Mouse (Mus musculus) midbrain, embryonic 15.5 days (tissue): Measurements from ENCODE around the gene Pakap. TPM values are rescaled to one million over a fixed set of nuclear protein-coding genes. Genes with fewer than 3 reads are reported as not detected.

Experiments used
- ATAC-seq: fragments of 200-750 bp; cut with Nextera tagmentation; replicated peaks from 2 replicates; pipeline ENCODE4 v1.8.0; 2017; ENCODE audit warnings: moderate TSS enrichment
- H3K27ac ChIP-seq: fragments of 300-500 bp; sonication (generic); 2 replicates; pipeline ENCODE4 v1.5.1; 2015; ENCODE audit warnings: mild to moderate bottlenecking, inconsistent platforms
- H3K27me3 ChIP-seq: fragments of 300-500 bp; sonication (generic); replicated peaks from 2 replicates; pipeline ENCODE4 v1.6.1; 2015; ENCODE audit warnings: inconsistent platforms
- H3K36me3 ChIP-seq: fragments of 300-500 bp; sonication (generic); replicated peaks from 2 replicates; pipeline ENCODE4 v1.6.1; 2015; ENCODE audit warnings: inconsistent platforms
- H3K4me1 ChIP-seq: fragments of 300-500 bp; sonication (generic); 2 replicates; pipeline ENCODE4 v1.6.1; 2015; ENCODE audit warnings: inconsistent platforms
- H3K4me2 ChIP-seq: fragments of 300-500 bp; sonication (generic); 2 replicates; pipeline ENCODE4 v1.6.1; 2015; ENCODE audit warnings: inconsistent platforms, mild to moderate bottlenecking, moderate library complexity
- H3K4me3 ChIP-seq: fragments of 300-500 bp; sonication (generic); 2 replicates; pipeline ENCODE4 v1.5.1; 2015; ENCODE audit warnings: mild to moderate bottlenecking, inconsistent platforms
- H3K9ac ChIP-seq: fragments of 300-500 bp; sonication (generic); 2 replicates; pipeline ENCODE4 v1.6.1; 2015; ENCODE audit warnings: mild to moderate bottlenecking, inconsistent platforms
- H3K9me3 ChIP-seq: fragments of 300-500 bp; sonication (generic); 2 replicates; pipeline ENCODE4 v1.6.1; 2016; ENCODE audit warnings: inconsistent platforms
- WGBS: fragments of 180-500 bp; shearing (Covaris S2); methylation state at CpG from one replicate; pipeline ENCODE4 v1.1.7; 2015; ENCODE audit warnings: mixed read lengths; 5-methylcytosine and 5-hydroxymethylcytosine counted together
- polyA plus RNA-seq: library from polyadenylated mRNA; unstranded; fragments of >200 nt; fragmentation: Nextera tagmentation; extraction: Ambion mirVana; gene quantifications from 2 replicates; pipeline ENCODE4 v1.2.1, GENCODE M21; 2015

Pakap gene
- polyA plus RNA-seq = 10.9 and 11.3 TPM in 2 replicates

DNA sequence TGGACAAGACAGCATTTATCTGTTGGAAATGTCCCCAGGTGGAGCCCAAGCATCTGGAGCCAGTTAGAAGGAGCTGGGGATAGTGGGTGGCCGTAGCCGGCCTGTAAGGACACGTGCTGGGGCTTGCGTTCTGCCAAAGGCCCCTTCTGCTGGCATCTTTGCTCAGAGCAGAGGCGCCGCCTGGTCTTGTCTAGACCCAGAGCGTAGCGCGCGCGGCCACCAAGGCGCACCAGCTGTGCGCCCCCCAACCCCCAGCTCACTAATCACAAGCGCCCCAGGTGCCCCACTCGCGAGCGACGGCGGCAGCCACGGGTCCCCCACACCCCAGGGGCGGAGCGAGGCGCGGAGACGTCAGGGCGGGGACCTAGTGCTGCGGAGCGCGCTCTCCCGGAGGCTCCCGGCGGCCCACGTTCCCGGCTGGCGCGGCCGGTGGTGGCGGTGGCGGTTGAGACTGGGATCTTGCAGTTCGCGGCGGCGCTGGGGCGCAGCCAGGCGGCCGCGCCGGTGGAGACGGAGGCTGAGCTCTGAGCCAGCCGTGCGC lies at the start of gene Pakap:
Gene Pakap, plus strand, starts transcription at position 514 of the 541 bp plus-strand sequence.
- Histone ChIP-seq H3K4me3 (peak within 1 kb of the TSS; percentile 57), H3K9me3 (no peaks in the 10 kb centered on the region), H3K9ac (peak within 1 kb of the TSS; percentile 76), H3K27me3 (peaks cover 5% of the 10 kb centered on the region; the same call in 1 of the 2 replicates), H3K4me1 (peaks cover 6% of the 10 kb centered on the region), H3K27ac (peak within 1 kb of the TSS; percentile 81), H3K4me2 (peak within 1 kb of the TSS; percentile 84), H3K36me3 (no peaks in the 10 kb centered on the region)
- peak; percentile 93 for ATAC-seq
- WGBS = under 1% methylated on average over 49 of the region's 51 CpGs

DNA sequence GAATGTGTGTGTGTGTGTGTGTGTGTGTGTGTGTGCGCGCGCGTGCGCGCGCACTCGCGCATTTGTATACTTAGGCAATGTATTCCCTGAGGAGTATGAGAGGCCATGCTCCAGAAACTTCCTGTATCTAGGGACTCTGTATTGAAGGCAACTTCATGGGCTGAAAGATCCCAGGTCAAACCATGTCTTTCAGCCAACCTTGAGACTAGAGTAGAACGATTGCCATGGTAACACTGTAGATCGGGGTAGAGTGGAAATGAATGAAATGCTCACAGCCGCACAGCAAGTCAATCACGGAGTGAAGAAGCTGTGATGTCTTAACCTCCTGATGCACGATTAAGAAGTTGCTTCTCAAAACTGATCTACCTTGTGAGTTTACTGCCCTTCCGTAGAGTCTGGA lies 44.5 kb upstream of the Pakap start:
- WGBS = 92% methylated on average over 15 of the region's 15 CpGs
- H3K4me2 ChIP-seq = no peak overlapping the region
- H3K27me3 ChIP-seq = no peaks in the 10 kb centered on the region
- no peak overlapping the region for H3K27ac ChIP-seq
- H3K9ac ChIP-seq = no peak overlapping the region
- no peaks in the 10 kb centered on the region for H3K9me3 ChIP-seq
- H3K4me1 ChIP-seq = no peaks in the 10 kb centered on the region
- no peak for ATAC-seq
- no peaks in the 10 kb centered on the region for H3K36me3 ChIP-seq
- no peak overlapping the region for H3K4me3 ChIP-seq

DNA sequence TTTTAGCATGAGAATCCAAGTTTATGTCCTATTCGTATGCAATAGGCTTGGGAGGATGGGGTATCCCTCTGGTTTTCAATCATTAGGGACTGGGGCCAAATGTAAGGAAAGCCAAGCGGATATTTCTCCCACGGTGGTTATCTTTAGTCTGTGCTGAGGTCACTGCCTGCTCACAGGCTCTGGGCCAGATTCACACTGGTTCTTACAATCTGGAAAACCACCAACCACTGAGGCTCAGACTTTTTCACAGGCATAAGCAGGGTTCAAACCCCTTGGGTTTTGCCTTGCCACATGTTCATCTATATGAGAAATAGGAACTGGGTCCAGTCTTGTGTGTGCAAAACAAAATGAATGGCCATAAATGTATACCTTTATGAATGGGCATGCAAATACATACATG lies 43.5 kb upstream of the Pakap start:
- Histone ChIP-seq H3K27ac (no peak overlapping the region), H3K9ac (no peak overlapping the region), H3K4me3 (no peak overlapping the region), H3K4me2 (no peak overlapping the region), H3K27me3 (no peaks in the 10 kb centered on the region), H3K9me3 (no peaks in the 10 kb centered on the region), H3K4me1 (no peaks in the 10 kb centered on the region), H3K36me3 (no peaks in the 10 kb centered on the region)
- no peak for ATAC-seq
- 79% methylated on average over 3 of the region's 3 CpGs for WGBS

DNA sequence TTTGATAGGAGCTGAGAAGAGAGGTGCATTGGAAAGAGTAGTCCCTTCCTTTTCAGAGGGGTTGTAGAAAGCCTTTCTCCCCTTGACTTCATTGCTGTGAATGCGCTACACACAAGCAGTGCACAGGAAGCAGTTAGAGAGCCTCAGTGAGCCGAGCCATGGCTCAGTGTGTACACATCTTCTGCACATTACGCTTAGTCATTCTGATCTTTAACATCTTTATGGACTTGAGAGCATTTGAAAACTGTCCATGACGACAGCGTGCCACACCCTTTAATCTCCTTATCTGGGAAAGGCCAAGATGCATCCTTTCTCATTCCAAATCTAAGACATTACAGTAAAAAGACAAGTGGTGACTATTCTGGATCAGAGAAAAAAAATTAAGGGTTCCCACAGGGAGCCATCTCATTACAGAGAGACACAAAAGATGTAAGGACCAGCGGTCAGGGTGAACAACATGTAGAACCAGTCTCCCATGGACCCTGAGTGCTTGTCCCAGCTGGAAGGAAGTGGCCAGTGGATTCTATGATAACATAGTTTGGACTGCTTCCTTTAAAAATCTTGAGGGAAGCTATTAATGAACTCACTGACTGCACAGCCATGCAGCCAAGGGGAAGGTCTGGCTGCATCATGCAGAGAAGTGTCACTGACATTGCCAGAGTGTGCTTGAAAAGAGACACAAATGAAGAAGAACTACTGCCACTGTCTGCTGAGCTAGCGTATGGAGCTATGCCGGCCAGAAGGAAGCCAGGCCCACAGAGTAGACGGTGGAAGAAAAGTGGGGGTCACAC lies 42.6 kb upstream of the Pakap start:
- ATAC-seq = no peak
- Histone ChIP-seq H3K27ac (no peak overlapping the region), H3K4me1 (no peaks in the 10 kb centered on the region), H3K4me3 (no peak overlapping the region), H3K4me2 (no peak overlapping the region), H3K9ac (no peak overlapping the region), H3K27me3 (no peaks in the 10 kb centered on the region), H3K9me3 (no peaks in the 10 kb centered on the region), H3K36me3 (no peaks in the 10 kb centered on the region)
- WGBS = 80% methylated on average over 9 of the region's 9 CpGs

DNA sequence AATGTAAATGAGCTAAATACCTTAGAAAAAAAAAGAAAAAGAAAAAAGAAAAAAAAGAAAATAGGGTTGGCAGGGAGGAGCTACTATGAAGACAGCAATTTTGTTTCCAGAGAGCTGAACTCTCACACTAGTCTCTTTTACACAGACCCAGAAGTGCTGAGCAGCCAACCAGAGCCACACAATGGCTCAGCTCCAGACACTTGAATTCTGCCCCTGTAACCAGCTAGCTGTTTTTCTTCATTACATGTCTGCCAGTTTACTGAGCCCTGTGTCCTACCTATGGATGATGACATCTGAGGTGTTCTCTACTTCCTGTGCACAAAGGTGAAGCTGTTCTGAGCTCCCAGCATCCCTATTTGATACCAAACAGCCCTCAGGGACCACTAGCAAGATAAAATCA lies 39.7 kb upstream of the Pakap start:
- ATAC-seq = no peak
- H3K9ac ChIP-seq = no peak overlapping the region
- H3K27me3 ChIP-seq = no peaks in the 10 kb centered on the region
- H3K9me3 ChIP-seq = no peaks in the 10 kb centered on the region
- H3K4me2 ChIP-seq = no peak overlapping the region
- no peaks in the 10 kb centered on the region for H3K4me1 ChIP-seq
- H3K4me3 ChIP-seq = no peak overlapping the region
- no peak overlapping the region for H3K27ac ChIP-seq
- no peaks in the 10 kb centered on the region for H3K36me3 ChIP-seq

DNA sequence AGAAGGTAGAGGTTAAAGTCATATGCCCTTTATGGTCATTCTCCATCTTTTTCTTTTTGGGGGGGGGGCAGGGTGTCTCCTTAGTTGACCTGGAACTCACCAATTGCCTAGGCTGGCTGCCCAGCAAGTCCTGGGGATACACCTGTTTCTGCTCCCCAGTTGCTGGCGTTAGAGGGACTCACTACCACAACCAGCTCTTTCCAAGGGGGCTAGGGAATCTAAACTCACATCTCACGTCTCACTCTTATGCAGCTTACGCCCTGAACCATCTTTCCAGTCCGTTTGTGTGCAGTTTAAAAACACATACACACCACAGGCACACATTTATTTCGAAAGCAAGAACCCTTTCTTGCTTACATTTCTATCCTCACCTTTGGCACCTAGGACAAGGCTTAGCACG lies 34.3 kb upstream of the Pakap start:
- no peaks in the 10 kb centered on the region for H3K36me3 ChIP-seq
- no peaks in the 10 kb centered on the region for H3K27me3 ChIP-seq
- no peak overlapping the region for H3K9ac ChIP-seq
- WGBS = 81% methylated on average over 6 of the region's 6 CpGs
- no peak overlapping the region for H3K4me3 ChIP-seq
- no peak for ATAC-seq
- no peak overlapping the region for H3K4me2 ChIP-seq
- no peak overlapping the region for H3K27ac ChIP-seq
- H3K4me1 ChIP-seq = no peaks in the 10 kb centered on the region
- no peaks in the 10 kb centered on the region for H3K9me3 ChIP-seq

DNA sequence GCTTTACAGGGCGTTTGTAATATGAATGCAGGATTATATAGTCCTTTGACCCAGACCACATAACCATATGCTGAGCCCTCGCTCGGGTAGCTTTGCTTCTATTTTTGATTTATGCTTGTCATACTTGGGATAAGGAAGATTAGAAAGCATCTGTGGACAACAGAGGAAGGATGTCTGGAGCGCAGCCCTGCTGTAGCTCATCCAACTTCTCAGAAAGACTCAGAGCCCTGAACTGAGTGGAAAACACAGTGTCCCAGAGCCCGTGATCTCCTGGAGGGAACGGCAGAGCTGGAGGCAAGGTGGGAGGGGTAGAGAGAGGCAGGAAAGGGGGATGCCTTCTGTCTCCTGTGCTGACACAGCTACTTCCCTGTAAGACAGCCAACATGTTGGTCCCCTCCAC lies 33.7 kb upstream of the Pakap start:
- Histone ChIP-seq H3K4me1 (no peaks in the 10 kb centered on the region), H3K27me3 (no peaks in the 10 kb centered on the region), H3K9me3 (no peaks in the 10 kb centered on the region), H3K4me2 (no peak overlapping the region), H3K4me3 (no peak overlapping the region), H3K9ac (no peak overlapping the region), H3K36me3 (no peaks in the 10 kb centered on the region), H3K27ac (no peak overlapping the region)
- WGBS = 67% methylated on average over 6 of the region's 6 CpGs
- ATAC-seq = no peak

DNA sequence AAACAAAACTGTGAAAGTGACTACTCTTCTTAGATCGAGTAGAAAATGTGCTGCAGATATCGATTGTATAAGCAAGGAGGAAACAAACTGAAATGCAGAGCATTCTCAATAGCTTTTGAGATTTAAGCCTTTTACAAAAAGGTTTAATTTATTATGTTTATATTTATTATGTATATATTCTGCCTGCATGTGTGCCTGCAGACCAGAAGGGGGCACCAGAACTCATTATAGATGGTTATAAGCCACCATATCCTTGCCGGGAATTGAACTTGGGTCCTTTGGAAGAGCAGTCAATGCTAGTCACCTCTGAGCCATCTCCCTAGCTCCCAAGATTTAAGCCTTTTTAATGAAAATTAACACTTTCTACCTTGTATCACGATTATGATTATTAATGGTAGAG lies 32.9 kb upstream of the Pakap start:
- no peak overlapping the region for H3K4me3 ChIP-seq
- no peaks in the 10 kb centered on the region for H3K36me3 ChIP-seq
- no peaks in the 10 kb centered on the region for H3K4me1 ChIP-seq
- no peak overlapping the region for H3K9ac ChIP-seq
- no peak overlapping the region for H3K27ac ChIP-seq
- H3K27me3 ChIP-seq = no peaks in the 10 kb centered on the region
- 84% methylated on average over 4 of the region's 4 CpGs for WGBS
- no peak overlapping the region for H3K4me2 ChIP-seq
- no peak for ATAC-seq
- no peaks in the 10 kb centered on the region for H3K9me3 ChIP-seq

DNA sequence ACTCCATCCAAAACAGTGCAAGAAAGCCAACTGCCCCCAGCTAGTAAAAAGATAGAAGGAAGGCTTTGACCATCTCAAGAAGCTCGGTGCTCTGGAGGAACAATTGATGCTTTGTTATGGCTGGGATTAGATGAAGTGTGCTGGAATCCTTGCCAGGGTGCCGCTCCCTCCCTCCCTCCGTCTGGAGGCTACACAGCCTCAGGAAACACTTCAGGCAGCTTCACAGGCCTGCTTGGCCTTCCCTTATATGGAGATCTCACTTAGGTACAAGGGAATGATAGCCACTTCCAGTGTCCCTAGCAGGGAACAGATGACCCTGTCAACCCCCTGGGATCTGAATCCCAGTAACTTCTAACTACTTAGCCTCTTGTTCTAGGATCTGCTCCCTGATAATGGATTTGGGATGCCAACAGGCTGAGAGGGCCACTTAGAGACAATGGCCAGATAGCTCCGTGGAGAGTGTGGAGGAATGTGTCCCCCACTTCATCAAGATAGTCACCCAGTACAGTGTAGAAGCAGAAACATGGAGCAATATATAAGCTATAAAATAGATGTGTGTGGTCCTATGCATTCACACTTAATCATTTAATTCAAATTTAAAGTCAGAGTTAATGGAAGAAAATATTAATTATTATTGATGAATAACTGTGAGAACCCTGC lies 29.8 kb upstream of the Pakap start:
- Histone ChIP-seq H3K4me2 (no peak overlapping the region), H3K9me3 (no peaks in the 10 kb centered on the region), H3K4me1 (no peaks in the 10 kb centered on the region), H3K36me3 (no peaks in the 10 kb centered on the region), H3K4me3 (no peak overlapping the region), H3K9ac (no peak overlapping the region), H3K27me3 (no peaks in the 10 kb centered on the region), H3K27ac (no peak overlapping the region)
- ATAC-seq = no peak
- 16% methylated on average over 4 of the region's 4 CpGs for WGBS

DNA sequence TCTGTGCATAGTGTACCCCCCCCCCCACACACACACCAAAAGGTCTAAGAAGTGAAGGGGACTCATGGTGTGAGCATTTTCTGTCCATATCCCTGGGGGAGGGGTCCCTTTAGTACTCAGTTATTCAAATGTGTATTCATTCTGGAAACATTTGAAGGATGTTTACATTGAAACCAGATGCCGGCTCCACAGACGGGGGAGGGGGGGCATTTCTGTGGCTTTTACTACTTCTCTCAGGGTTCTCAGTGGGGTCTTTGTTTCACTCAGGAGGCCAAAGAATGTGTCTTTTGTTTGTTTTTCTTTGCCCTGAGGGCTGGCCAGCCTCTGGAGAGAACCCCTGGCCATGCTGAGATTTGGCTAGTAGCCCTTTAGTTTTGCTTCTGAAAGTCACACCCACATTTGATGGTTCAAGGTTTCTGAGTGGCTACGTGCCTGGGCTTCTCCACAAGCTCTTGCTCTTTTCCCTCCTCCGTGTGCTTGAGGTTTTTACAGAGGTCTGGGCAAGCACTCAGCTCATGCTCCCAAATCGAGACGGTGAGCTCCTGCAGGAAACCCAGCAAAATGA lies 24.2 kb upstream of the Pakap start:
- H3K27ac ChIP-seq = no peak overlapping the region
- peak; percentile 48; the same call in 1 of the 2 replicates for ATAC-seq
- no peaks in the 10 kb centered on the region for H3K27me3 ChIP-seq
- no peak overlapping the region for H3K4me3 ChIP-seq
- H3K9me3 ChIP-seq = no peaks in the 10 kb centered on the region
- H3K4me1 ChIP-seq = peaks cover 5% of the 10 kb centered on the region; the same call in 1 of the 2 replicates
- no peaks in the 10 kb centered on the region for H3K36me3 ChIP-seq
- WGBS = 9% methylated on average over 6 of the region's 6 CpGs
- no peak overlapping the region for H3K9ac ChIP-seq
- no peak overlapping the region for H3K4me2 ChIP-seq

DNA sequence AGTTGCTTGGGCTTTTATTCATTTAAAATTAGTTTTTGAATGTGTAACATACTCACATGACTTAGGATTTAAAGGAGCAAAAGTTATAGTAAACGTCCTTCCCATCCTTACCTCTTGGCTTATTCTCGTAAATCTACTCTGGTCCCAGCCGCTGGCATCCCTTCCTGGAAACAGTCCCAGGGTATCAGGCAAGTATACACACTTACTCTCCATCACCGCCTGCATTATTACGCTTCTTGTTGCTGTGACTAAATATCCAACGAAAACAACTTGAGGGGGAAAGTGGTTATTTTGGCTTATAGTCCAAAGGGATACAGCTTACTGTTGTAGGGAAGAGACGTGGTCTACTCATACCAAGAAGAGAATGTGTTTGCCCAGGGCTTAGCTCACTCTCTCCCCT lies 20.2 kb upstream of the Pakap start:
- WGBS = 88% methylated on average over 7 of the region's 7 CpGs
- no peak overlapping the region for H3K4me2 ChIP-seq

DNA sequence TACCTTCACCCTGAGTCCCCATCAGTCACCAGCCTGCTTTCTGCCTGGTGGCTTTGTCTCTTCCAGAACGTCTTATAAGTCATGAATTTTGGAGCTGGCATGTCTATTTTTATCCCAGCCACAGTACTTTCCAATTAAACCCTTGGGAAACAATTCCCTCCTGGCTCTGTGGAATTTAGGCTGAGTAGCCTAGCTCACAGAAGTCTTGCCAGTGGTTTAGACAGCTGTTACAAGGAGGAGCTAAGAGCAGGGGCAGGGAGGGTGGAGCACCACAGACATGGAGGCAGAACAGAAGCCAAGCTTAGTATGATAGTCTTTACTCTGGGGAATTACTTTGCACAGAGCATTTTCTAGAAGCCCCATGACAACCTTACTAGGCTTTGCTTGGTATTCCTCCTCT lies 17.8 kb upstream of the Pakap start:
- no peak for ATAC-seq
- Histone ChIP-seq H3K4me2 (no peak overlapping the region), H3K27ac (no peak overlapping the region), H3K9ac (no peak overlapping the region), H3K27me3 (no peaks in the 10 kb centered on the region), H3K36me3 (no peaks in the 10 kb centered on the region), H3K4me1 (no peaks in the 10 kb centered on the region), H3K4me3 (no peak overlapping the region), H3K9me3 (no peaks in the 10 kb centered on the region)
- WGBS = 60% methylated on average over 1 of the region's 1 CpGs

More for the DNA sequence above, 20.2 kb upstream of the Pakap start:
- Histone ChIP-seq H3K9me3 (no peaks in the 10 kb centered on the region), H3K4me3 (no peak overlapping the region), H3K27me3 (no peaks in the 10 kb centered on the region), H3K36me3 (no peaks in the 10 kb centered on the region), H3K4me1 (peaks cover 5% of the 10 kb centered on the region; the same call in 1 of the 2 replicates), H3K27ac (no peak overlapping the region), H3K9ac (no peak overlapping the region)
- ATAC-seq = no peak
